ENCODE assay signal across 10 mouse cellular contexts in the genomic region with DNA sequence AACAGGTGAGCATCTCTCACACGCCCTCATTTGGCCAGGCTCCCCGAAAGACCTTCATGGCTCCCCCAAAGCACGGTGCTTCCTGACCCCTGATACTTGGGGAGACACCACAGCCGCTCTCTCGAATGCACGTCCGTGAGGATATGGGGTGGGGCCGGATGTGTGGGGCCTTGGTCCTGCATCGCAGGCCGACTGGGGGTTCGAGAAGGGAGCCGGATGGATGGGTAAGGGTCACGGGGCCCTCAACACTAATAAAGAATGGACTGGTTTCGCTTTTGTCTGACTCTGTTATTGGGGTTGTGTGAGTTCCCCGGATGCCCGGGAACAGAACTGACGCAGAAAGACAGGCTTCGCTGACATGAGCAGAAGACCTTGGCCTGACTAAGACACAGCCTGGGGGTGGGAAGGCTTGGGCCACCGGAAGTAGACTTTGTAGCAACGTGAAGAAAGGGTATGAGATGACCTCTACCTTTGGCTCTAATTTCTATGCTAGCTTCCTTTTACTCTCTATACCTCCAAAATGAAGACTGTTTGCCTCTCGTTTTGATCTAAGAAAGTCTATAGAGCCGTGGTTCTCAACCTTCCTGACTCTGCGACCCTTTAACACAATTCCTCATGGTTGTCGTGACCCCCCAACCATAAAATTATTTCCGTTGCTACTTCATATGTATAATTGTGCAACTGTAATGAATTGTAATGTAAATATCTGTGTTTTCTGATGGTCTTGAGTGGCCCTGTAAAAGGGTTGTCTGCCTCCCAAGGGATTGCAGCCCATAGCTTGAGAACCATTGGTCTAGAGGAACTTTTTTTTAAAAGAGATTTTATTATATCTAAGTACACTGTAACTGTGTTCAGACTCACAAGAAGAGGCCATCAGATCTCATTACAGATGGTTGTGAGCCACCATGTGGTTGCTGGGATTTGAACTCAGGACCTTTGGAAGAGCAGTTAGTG. TPM values are rescaled to one million over a fixed set of nuclear protein-coding genes. Genes with fewer than 3 reads are reported as not detected.
A peak's percentile ranks its signal among the peaks of the same experiment; 100 is the strongest.
DNase-seq lines count a peak whose midpoint lies in the region; ATAC-seq and TF ChIP-seq lines count a peak whose summit lies in the region.
"Had no signal": no experiment of that assay in that cellular context is flagged by ENCODE, and none has a peak within 500 bp of the region (broad histone marks: within the 10 kb centered on the region; RNA-seq: fewer than 3 reads in every experiment).

No protein-coding gene starts in this region.

- TF ChIP-seq POLR2A in olfactory bulb, adult 2 months (IDR thresholded peaks at IDR 0.05; ENCODE audit: insufficient read depth, low read depth, low read length) = no peak

- ATAC-seq in heart, embryonic 11.5 days (replicated peaks; ENCODE audit: insufficient number of reproducible peaks, low FRiP score, low TSS enrichment) = no peak
- ATAC-seq: Patski had no signal

- 76% methylated on average over 25 of the region's 25 CpGs for WGBS in heart, embryonic 11.5 days (ENCODE audit: insufficient replicate concordance)
- WGBS in olfactory bulb, adult 2 months = 88% methylated on average over 25 of the region's 25 CpGs

- no peaks in the 10 kb centered on the region for H3K36me3 ChIP-seq in heart, embryonic 11.5 days (ENCODE audit: control insufficient read depth, insufficient read depth, low read length)
- H3K36me3 ChIP-seq in C2C12 (ENCODE audit: control insufficient read depth, insufficient read depth) = peaks cover 9% of the 10 kb centered on the region
- peaks cover 33% of the 10 kb centered on the region for H3K36me3 ChIP-seq in erythroblast, embryonic 14.5 days (ENCODE audit: control insufficient read depth)
- H3K36me3 ChIP-seq: hindbrain, embryonic 12.5 days had no signal

- no peak for TF ChIP-seq CTCF in C2C12 (IDR thresholded peaks at IDR 0.05; ENCODE audit: control insufficient read depth, insufficient read depth, insufficient read length)
- TF ChIP-seq CTCF in olfactory bulb, adult 2 months (IDR thresholded peaks at IDR 0.05; ENCODE audit: insufficient read depth, low read depth, low read length) = no peak

- peaks cover 30% of the 10 kb centered on the region for H3K27me3 ChIP-seq in heart, embryonic 11.5 days (ENCODE audit: control insufficient read depth, insufficient read depth, low read length)
- H3K27me3 ChIP-seq in C2C12 (ENCODE audit: control insufficient read depth, insufficient read depth, insufficient read length) = peaks cover 22% of the 10 kb centered on the region
- peaks cover 22% of the 10 kb centered on the region for H3K27me3 ChIP-seq in erythroblast, embryonic 14.5 days (ENCODE audit: control insufficient read depth)

- H3K79me2 ChIP-seq in C2C12 (ENCODE audit: control insufficient read depth, insufficient read depth) = peaks cover 21% of the 10 kb centered on the region

- peaks cover 15% of the 10 kb centered on the region for H3K79me3 ChIP-seq in C2C12 (ENCODE audit: low read depth)

- 0 out of 2 replicates have a peak, but pooled peaks cover 5% of the 10 kb centered on the region for H3K4me1 ChIP-seq in heart, embryonic 11.5 days (ENCODE audit: control insufficient read depth, insufficient read depth, low read length)
- peaks cover 70% of the 10 kb centered on the region for H3K4me1 ChIP-seq in erythroblast, embryonic 14.5 days (ENCODE audit: control insufficient read depth)
- H3K4me1 ChIP-seq in olfactory bulb, adult 2 months (ENCODE audit: control insufficient read depth, insufficient read depth, low read length) = no peaks in the 10 kb centered on the region; the same call in 1 of the 2 replicates

- peak overlapping the region; percentile 68; the same call in 1 of the 2 replicates for H3K9ac ChIP-seq in heart, embryonic 11.5 days (ENCODE audit: low read depth, low read length)
- H3K9ac ChIP-seq: hindbrain, embryonic 12.5 days had no signal

- no peak for DNase-seq in heart, postnatal 10 days
- no peak for DNase-seq in cerebellum, postnatal 25 days
- no peak for DNase-seq in MN1 (ENCODE audit: low spot score)
- DNase-seq in layer of hippocampus, adult 11-12 months (ENCODE audit: low spot score) = no peak

- H3K4me2 ChIP-seq in heart, embryonic 11.5 days = peak overlapping the region; percentile 40
- H3K4me2 ChIP-seq: hindbrain, embryonic 12.5 days had no signal

- no peak overlapping the region for H3ac ChIP-seq in C2C12 (ENCODE audit: control insufficient read depth, insufficient read length, low read depth)

- H3K9me3 ChIP-seq in heart, embryonic 11.5 days (replicated peaks; ENCODE audit: control insufficient read depth, low read length) = no peaks in the 10 kb centered on the region
- H3K9me3 ChIP-seq in erythroblast, embryonic 14.5 days (ENCODE audit: control insufficient read depth, low read length) = no peaks in the 10 kb centered on the region
- H3K9me3 ChIP-seq: hindbrain, embryonic 12.5 days had no signal

- H3K4me3 ChIP-seq in heart, embryonic 11.5 days (ENCODE audit: low read depth, low read length) = peak overlapping the region; percentile 34
- peak overlapping the region; percentile 41 for H3K4me3 ChIP-seq in C2C12 (ENCODE audit: insufficient read depth, poor library complexity, severe bottlenecking)
- peak overlapping the region; percentile 70 for H3K4me3 ChIP-seq in erythroblast, embryonic 14.5 days (replicated peaks)
- H3K4me3 ChIP-seq in olfactory bulb, adult 2 months (ENCODE audit: insufficient read depth, low read depth, low read length) = peak overlapping the region; percentile 18; the same call in 1 of the 2 replicates
- H3K4me3 ChIP-seq: hindbrain, embryonic 12.5 days had no signal

- H3K27ac ChIP-seq in heart, embryonic 11.5 days (ENCODE audit: low read depth, low read length) = peak overlapping the region; percentile 41; the same call in 1 of the 2 replicates
- no peak overlapping the region for H3K27ac ChIP-seq in olfactory bulb, adult 2 months (ENCODE audit: insufficient read depth, low read depth, low read length)
- H3K27ac ChIP-seq: hindbrain, embryonic 12.5 days had no signal

- intact Hi-C loops in heart, postnatal 10 days (cut with DNase I) = no loop called here

TF ChIP-seq in C2C12, 6 proteins besides CTCF, POLR2A, EP300 and RAD21:
- no peak for TF ChIP-seq CEBPB (IDR thresholded peaks at IDR 0.05; ENCODE audit: low read depth)
- no peak for TF ChIP-seq FOSL1 (IDR thresholded peaks at IDR 0.05; ENCODE audit: insufficient read depth, low read length, poor library complexity, severe bottlenecking)
- TF ChIP-seq USF1 (IDR thresholded peaks at IDR 0.05; ENCODE audit: low read depth) = no peak
- no peak for TF ChIP-seq MYOD1 (IDR thresholded peaks at IDR 0.05; ENCODE audit: control insufficient read depth, insufficient read length, low read depth)
- no peak for TF ChIP-seq MAX (IDR thresholded peaks at IDR 0.05)
- TF ChIP-seq MYOG (IDR thresholded peaks at IDR 0.05; ENCODE audit: control insufficient read depth, extremely low read depth, insufficient read length) = no peak

RNA-seq across cellular contexts. Expression of a gene that starts 3.1 kb away (rescaled TPM):
- polyA plus RNA-seq in heart, embryonic 11.5 days (2014; fragmentation: Nextera tagmentation; extraction: Ambion mirVana) = 0.72 and 1.2 TPM in 2 replicates
- under 1 TPM; 0.15 to 0.31 TPM for total RNA-seq in heart, postnatal 10 days (2021)
- polyA plus RNA-seq in C2C12 (2012; fragmentation: generic; extraction: Trizol) = not detected
- 0.47 and 0.71 TPM in 2 replicates for polyA plus RNA-seq in erythroblast, embryonic 14.5 days (2012)
- not detected in 2 replicates for polyA plus RNA-seq in olfactory bulb, adult 2 months (2012; ENCODE audit: insufficient read depth, insufficient read length, low replicate concordance, missing spikeins)

RNA-seq across cellular contexts. Expression of a gene that starts 19.9 kb away (rescaled TPM):
- 114 and 120 TPM in 2 replicates for polyA plus RNA-seq in heart, embryonic 11.5 days (2014; fragmentation: Nextera tagmentation; extraction: Ambion mirVana)
- 10 to 100 TPM; 50.5 to 56.9 TPM for total RNA-seq in heart, postnatal 10 days (2021)
- polyA plus RNA-seq in C2C12 (2012; fragmentation: generic; extraction: Trizol) = 214 TPM
- 4.3 and 5.5 TPM in 2 replicates for polyA plus RNA-seq in erythroblast, embryonic 14.5 days (2012)
- polyA plus RNA-seq in olfactory bulb, adult 2 months (2012; ENCODE audit: insufficient read depth, insufficient read length, low replicate concordance, missing spikeins) = not detected in 2 replicates

RNA-seq across cellular contexts. Expression of a gene that starts 36.1 kb away (rescaled TPM):
- polyA plus RNA-seq in heart, embryonic 11.5 days (2014; fragmentation: Nextera tagmentation; extraction: Ambion mirVana) = 6.7 and 9.4 TPM in 2 replicates
- total RNA-seq in heart, postnatal 10 days (2021) = not detected
- polyA plus RNA-seq in C2C12 (2012; fragmentation: generic; extraction: Trizol) = not detected
- 3.6 and 4.5 TPM in 2 replicates for polyA plus RNA-seq in erythroblast, embryonic 14.5 days (2012)
- polyA plus RNA-seq in olfactory bulb, adult 2 months (2012; ENCODE audit: insufficient read depth, insufficient read length, low replicate concordance, missing spikeins) = not detected in 2 replicates
- polyA plus RNA-seq: Patski had no signal

Comparison
In these comparisons a context has a peak if more than half of its experiments do, and no peak if none do; other contexts are left out.
1. H3K4me3 ChIP-seq: peak in every context shown above with its lines; median percentile 70 in erythroblast, embryonic 14.5 days; 41 in C2C12; 34 in heart, embryonic 11.5 days; 18 in olfactory bulb, adult 2 months.
2. RNA of a gene that starts 3.1 kb away (polyA plus RNA-seq): not detected in olfactory bulb, adult 2 months; 0.72 to 1.2 TPM in heart, embryonic 11.5 days, 0.47 to 0.71 TPM in erythroblast, embryonic 14.5 days and not detected in C2C12 (single experiment); every median in the first group is over 10 times any median in the second.
3. RNA of a gene that starts 19.9 kb away (polyA plus RNA-seq): 214 TPM in C2C12 (single experiment) and 114 to 120 TPM in heart, embryonic 11.5 days; 4.3 to 5.5 TPM in erythroblast, embryonic 14.5 days and not detected in olfactory bulb, adult 2 months; every median in the first group is over 10 times any median in the second.